Mouse (Mus musculus): ENCODE data around the gene Sh3glb2. TPM values are rescaled to one million over a fixed set of nuclear protein-coding genes. Genes with fewer than 3 reads are reported as not detected.

Sh3glb2 gene
- 56.1 to 83.8 TPM (median 71.9 TPM) in 4 replicates for total RNA-seq (2023; ENCODE audit: inconsistent age)

DNA sequence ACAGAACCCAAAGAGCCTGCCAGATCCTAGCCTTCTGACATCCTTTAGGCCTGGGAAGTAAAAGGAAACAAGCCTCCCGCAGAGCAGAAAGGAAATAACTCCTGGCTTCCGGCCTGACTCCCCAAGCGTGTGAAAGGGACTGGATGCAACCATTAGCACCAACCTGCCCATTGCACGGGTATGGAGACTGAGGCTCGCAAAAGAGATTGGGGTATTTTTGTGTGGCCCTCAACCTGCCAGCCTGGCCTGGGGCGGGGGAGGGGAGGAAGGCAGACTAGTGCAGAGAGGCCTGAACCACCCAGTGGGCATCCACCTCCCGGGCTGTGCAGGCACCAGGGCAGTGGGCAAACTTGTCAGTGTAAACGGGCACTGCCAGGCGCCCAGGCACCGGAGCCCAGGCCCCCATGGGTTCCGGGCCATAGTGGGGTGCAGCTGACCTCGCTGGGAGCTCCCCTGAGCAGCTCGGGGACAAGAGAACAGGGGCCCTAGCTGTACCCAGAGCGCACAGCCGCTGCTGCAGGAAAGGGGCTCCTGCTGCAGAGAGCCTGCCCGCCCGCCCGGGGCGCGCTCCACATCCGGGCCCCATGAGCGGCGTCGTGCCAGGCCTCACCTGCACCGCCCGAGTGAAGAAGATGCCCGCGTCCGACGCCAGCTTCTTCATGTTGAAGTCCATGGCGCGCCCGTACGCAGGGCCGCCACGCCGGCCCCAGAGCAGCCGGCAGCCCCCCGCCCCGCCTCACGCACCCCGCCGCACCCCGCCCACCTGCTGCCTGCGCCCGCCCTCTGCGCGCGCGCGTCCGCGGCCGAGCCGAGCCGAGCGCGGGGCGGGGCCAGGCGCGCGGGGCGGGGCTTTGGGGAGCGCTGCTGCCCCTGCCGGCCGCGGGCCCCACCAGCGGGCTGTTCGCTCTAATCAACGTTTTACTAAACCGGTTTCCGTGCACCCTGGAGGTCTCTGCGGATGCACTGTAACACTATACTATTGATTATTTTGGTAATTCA is at the start of gene Sh3glb2:
TSS of gene Sh3glb2 (minus strand) at position 805 of the 999 bp plus-strand sequence.

DNA sequence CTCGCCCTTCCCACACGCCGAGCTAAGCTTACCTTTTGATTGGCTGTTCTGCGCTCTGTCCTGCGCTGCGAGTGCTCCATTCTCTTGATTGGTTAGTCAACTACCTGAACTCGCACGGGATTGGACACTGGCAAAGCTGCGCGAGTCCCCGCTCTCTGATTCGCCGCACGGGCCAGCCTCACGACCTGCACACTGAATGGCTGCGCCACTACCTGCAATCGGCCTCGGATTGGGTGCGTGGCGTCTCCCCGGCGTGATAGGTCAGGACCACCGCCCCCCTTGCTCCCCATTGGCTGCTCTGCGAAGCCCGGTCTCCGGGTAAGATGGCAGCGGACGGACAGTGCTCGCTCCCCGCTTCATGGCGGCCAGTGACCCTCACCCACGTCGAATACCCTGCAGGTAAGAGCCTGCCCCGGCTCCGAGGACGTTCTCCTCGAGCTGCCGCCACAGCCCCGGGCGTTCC is 33.0 kb upstream of the Sh3glb2 start, which contains the start of gene Dolpp1:
TSS of gene Dolpp1 (plus strand) at position 141 of the 463 bp plus-strand sequence.

DNA sequence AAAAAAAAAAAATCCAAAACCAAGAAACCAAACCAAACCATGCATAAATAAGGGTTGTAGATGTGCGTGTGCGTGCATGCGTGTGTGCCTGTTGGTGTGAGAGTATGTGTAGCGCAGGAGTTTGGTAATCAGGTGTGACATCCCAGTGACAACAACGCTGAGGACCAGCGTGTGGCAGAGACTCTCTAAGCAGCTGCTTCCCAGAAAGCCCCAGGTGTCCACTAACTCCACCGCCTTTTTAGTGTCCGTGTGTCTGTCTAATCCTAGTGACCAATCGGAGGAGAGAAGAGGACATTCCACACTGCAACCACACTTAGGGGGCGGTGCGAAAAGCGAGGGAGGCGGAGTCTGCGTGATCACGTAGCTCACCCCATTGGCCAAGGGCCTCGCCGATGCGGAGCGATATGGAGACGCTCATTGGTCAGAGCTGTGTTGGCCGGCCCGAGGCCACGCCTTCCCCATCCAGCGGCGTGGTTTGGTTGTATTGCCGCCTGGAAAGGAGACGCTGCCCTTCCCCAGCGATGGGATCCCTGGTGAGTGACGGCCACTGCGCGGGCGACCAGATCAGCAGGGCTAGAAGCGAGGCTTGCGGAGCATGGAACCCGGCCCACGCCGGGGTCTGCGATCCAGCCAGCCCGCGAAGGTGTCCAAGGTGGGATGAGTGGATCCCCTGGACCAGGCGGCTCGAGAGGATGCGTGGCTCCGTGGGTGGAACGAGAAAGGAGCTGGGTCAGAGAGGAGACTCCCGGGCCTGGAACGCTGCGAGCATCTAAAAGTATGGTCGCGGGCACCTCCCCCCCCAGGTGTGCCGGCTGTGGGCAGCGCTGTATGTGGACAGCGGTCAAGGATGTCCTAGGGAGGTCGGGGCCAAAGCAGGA is 4.9 kb upstream of the Sh3glb2 start, which contains the start of gene Miga2:
TSS of gene Miga2 (plus strand) at position 461 of the 878 bp plus-strand sequence.

Other genes with a start within 250 kb of the Sh3glb2 start
- gene Zer1, start 234.8 kb downstream of the Sh3glb2 start, total RNA-seq (2023; ENCODE audit: inconsistent age): 67.6 to 74.2 TPM (median 71.0 TPM) in 4 replicates
- gene Tbc1d13, start 225.6 kb downstream of the Sh3glb2 start, total RNA-seq (2023; ENCODE audit: inconsistent age): 39.1 to 46.0 TPM (median 41.8 TPM) in 4 replicates
- 8.8 to 9.3 TPM (median 9.1 TPM) in 4 replicates for gene Endog, start 187.8 kb downstream of the Sh3glb2 start, total RNA-seq (2023; ENCODE audit: inconsistent age)
- gene Spout1, start 180.9 kb downstream of the Sh3glb2 start, total RNA-seq (2023; ENCODE audit: inconsistent age): 19.9 to 23.6 TPM (median 22.6 TPM) in 4 replicates
- gene Kyat1, start 153.5 kb downstream of the Sh3glb2 start, total RNA-seq (2023; ENCODE audit: inconsistent age): 7.4 to 11.1 TPM (median 7.9 TPM) in 4 replicates
- 26.7 to 32.9 TPM (median 28.9 TPM) in 4 replicates for gene Lrrc8a, start 121.6 kb downstream of the Sh3glb2 start, total RNA-seq (2023; ENCODE audit: inconsistent age)
- gene Gm28035, start 118.8 kb downstream of the Sh3glb2 start, total RNA-seq (2023; ENCODE audit: inconsistent age): 0.90 to 5.9 TPM (median 3.4 TPM) in 4 replicates
- gene Phyhd1, start 93.1 kb downstream of the Sh3glb2 start, total RNA-seq (2023; ENCODE audit: inconsistent age): 4.9 to 10.3 TPM (median 8.9 TPM) in 4 replicates
- gene Gm28038, start 78.3 kb downstream of the Sh3glb2 start, total RNA-seq (2023; ENCODE audit: inconsistent age): 3.3 TPM in 1 of 4 replicates, not detected in the others
- gene Dolk, start 73.0 kb downstream of the Sh3glb2 start, total RNA-seq (2023; ENCODE audit: inconsistent age): 8.1 to 11.2 TPM (median 9.9 TPM) in 4 replicates
- 50.2 to 59.9 TPM (median 55.0 TPM) in 4 replicates for gene Nup188, start 72.9 kb downstream of the Sh3glb2 start, total RNA-seq (2023; ENCODE audit: inconsistent age)
- 12.5 to 23.0 TPM (median 18.0 TPM) in 4 replicates for gene Miga2, start 4.9 kb upstream of the Sh3glb2 start, total RNA-seq (2023; ENCODE audit: inconsistent age)
- 17.4 to 23.5 TPM (median 19.5 TPM) in 4 replicates for gene Dolpp1, start 32.9 kb upstream of the Sh3glb2 start, total RNA-seq (2023; ENCODE audit: inconsistent age)
- gene Crat, start 56.5 kb upstream of the Sh3glb2 start, total RNA-seq (2023; ENCODE audit: inconsistent age): 20.2 to 34.2 TPM (median 25.9 TPM) in 4 replicates
- 140 to 153 TPM (median 144 TPM) in 4 replicates for gene Ptpa, start 56.7 kb upstream of the Sh3glb2 start, total RNA-seq (2023; ENCODE audit: inconsistent age)
- gene Ier5l, start 114.9 kb upstream of the Sh3glb2 start, total RNA-seq (2023; ENCODE audit: inconsistent age): 2.8 to 4.8 TPM (median 3.2 TPM) in 4 replicates
- gene Cstad, start 235.7 kb upstream of the Sh3glb2 start, total RNA-seq (2023; ENCODE audit: inconsistent age): 4.6 to 7.9 TPM (median 5.7 TPM) in 4 replicates